Mouse (Mus musculus) liver, adult 2 months (tissue): ENCODE results near the gene Cfap157.

ENCODE experiments used
- CTCF ChIP-seq: fragments of 200-500 bp; IDR thresholded peaks from 2 replicates; pipeline ENCODE4 v1.5.1; 2011; ENCODE audit warnings: low read depth, low read length, control low read depth
- POLR2A ChIP-seq: fragments of 200-500 bp; IDR thresholded peaks from 2 replicates; pipeline ENCODE4 v1.6.1; 2011; ENCODE audit warnings: low read length, control low read depth; ENCODE audit not compliant: insufficient read depth; ENCODE audit errors: extremely low read depth

DNA sequence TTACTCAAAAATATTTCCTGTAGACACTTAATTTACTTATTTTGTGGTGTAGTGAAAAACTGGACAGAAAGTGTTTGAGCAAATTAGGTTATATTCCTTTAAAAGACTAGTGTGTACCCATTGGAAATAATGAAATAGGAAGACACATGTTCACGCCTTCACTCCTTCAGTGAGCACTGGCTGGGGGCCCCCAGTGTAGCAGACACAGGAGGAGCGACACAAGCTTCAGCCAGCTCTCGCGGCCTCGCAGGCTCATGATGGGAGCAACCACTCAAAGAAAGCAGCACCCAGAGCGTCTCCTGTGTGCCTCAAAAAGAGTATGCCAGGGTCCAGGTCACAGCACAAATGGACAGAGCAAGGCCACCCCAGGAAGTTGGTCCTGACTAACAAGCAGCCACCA is 41.6 kb upstream of the Cfap157 start:
- TF ChIP-seq CTCF, result no peak
- no peak for TF ChIP-seq POLR2A
